Mouse (Mus musculus): Measurements from ENCODE around the gene Pde6g.

The Pde6g gene

GRCm38 (mm10) chr11:120467051-120467735 lies 13.9 kb upstream of the Pde6g start, which contains the start of gene Arl16:
Gene Arl16, minus strand, starts transcription at chr11:120467607.
- DNase-seq (ENCODE audit: low read depth, low spot score), result peak; percentile 99

GRCm38 (mm10) chr11:120465521-120465920 lies 12.2 kb upstream of the Pde6g start:
- no peak for DNase-seq (ENCODE audit: low read depth, low spot score)

GRCm38 (mm10) chr11:120464365-120464764 lies 11.1 kb upstream of the Pde6g start:
- no peak for DNase-seq (ENCODE audit: low read depth, low spot score)

DNA sequence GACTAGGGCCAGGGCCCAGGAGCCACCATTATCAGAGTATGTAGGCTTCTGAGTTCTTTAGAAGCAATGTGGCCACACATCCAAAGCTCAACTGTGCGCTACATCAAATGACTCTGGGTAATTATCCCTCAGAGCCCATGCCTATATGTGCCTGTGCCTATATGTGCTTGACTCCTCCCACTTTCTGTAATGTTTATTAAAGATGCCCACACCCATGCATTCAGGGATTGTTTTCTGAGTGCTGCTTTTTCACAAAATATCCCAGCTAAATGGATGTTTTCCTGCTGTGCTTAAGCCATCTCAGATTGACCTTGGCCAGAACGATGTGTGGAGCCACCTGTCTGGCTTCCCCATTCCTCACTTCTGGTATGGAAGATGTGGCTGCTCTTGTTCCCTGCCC lies 10.2 kb upstream of the Pde6g start:
- DNase-seq (ENCODE audit: low read depth, low spot score), result no peak

DNA sequence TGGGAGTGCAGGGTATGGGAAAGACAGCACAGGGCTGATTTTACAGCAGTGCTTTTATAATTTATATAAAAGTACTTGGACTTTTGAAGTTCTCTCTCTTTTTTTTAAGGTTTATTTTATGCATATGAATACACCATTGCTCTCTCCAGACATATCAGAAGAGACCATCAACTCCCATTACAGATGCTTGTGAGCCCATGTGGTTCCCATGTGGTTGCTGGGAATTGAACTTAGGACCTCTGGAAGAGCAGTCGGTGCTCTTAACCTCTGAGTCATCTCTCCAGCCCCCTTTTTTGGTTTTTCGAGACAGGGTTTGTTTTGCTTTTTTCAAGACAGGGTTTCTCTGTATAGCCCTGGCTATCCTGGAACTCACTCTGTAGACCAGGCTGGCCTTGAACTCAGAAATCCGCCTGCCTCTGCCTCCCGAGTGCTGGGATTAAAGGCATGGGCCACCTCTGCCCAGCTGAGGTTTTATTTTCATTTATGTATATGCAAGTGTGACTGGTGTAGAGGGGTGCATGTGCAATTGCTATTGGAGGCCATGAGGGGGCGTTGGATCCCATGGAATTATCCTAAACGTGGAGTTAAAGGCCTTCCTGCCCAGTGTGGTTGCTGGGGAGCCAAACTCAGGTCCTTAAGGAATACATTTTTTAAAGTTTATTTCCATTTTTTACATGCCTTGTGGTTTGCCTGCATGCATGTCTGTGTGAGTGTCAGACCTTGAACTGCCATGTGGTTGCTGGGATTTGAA lies 5.7 kb upstream of the Pde6g start:
- no peak for DNase-seq (ENCODE audit: low read depth, low spot score)

DNA sequence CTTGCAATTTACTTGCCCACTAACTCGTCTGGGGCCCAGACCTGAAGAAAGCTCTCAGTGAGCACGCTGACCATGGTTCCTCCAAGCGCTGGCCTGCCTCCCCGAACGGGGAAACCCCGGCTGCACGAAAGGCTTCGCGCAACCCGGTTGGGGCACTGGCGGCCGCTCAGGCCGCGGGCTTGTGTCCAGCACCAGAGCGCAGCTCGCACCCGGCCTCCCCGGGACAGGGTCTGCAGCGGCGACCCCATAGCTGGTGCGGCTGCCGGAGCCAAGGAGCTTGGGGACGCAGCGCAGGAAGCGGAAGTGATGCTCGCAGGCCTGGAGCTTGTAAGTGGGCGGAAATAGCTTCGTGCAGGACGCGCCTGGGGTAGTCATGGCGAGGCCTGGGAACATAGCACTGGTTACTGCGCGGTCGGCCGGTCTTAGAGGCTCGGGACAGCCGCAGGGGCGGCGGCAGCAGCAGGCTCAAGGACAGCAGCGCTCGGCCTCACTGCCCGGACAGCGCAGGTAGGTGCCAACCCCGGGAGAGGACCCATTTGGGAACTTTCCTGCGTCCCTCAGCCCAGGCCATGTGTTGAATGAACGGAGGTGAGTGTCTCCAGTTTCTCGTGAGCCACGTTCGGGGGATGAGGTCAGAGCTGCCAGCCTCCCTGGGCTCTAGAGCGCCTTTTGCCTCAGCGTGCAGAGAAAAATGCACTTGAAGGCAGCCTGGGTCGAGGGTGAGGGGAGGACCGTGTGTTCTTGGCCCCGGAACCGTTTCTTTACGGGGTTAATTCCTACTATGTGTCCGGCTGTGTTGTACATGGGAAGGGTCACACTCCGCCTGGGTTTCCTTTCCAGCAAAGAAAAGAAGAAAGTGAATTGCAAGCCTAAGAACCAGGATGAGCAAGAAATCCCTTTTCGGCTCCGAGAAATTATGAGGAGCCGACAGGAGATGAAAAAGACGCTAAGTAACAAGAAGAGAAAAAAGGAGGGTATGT lies 4.8 kb upstream of the Pde6g start, which contains the start of the genes Oxld1 and Ccdc137:
TSS of gene Oxld1 (minus strand) at position 297 of the 980 bp plus-strand sequence.
TSS of gene Ccdc137 (plus strand) at position 344 of the 980 bp plus-strand sequence.
- DNase-seq (ENCODE audit: low read depth, low spot score), result peak; percentile 95

GRCm38 (mm10) chr11:120457370-120457769 lies 4.1 kb upstream of the Pde6g start:
- DNase-seq (ENCODE audit: low read depth, low spot score), result no peak

GRCm38 (mm10) chr11:120455413-120455812 lies 2.1 kb upstream of the Pde6g start:
- DNase-seq (ENCODE audit: low read depth, low spot score), result no peak

DNA sequence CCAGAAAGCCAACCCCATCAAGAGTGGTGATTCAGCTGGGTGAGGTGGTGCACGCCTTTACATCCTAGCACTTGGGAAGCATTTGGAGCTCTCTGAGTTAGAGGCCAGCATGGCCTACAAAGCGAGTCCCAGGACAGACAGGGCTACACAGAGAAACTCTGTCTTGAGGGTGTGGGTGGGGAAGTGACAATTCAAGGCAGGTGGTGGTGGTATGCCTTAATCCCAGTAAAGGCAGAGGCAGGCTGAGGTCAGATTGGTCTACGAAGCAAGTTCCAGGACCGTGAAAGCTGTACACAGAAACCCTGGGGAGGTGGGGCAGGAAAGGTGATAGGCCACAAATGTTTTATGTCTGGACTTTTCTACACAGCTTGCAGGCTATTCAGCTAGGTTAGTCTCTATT lies 1.7 kb upstream of the Pde6g start:
- DNase-seq (ENCODE audit: low read depth, low spot score), result no peak

GRCm38 (mm10) chr11:120452246-120452645 lies 1.1 kb downstream of the Pde6g start:
- no peak for DNase-seq (ENCODE audit: low read depth, low spot score)

GRCm38 (mm10) chr11:120447179-120447578 lies 6.1 kb downstream of the Pde6g start:
- no peak for DNase-seq (ENCODE audit: low read depth, low spot score)

DNA sequence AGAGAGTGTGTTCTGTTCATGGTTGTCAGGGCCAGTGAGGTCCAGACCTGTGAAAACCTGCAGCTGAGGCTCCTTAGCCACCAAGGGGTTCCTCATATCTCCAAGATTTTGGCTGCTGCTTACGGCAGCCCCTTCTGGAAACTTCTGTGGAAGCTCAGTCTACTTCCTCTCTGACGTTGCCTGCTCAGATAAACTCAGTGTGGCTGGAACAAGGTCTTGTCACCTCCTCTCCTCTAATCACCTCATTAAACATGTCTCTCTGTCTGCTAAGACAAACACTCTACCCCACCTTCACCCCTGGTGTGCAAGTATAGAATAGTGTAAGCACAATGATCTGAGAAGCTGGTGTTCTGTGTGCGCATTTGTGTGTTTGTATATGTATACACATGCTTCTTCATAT lies 7.8 kb downstream of the Pde6g start:
- no peak for DNase-seq (ENCODE audit: low read depth, low spot score)

DNA sequence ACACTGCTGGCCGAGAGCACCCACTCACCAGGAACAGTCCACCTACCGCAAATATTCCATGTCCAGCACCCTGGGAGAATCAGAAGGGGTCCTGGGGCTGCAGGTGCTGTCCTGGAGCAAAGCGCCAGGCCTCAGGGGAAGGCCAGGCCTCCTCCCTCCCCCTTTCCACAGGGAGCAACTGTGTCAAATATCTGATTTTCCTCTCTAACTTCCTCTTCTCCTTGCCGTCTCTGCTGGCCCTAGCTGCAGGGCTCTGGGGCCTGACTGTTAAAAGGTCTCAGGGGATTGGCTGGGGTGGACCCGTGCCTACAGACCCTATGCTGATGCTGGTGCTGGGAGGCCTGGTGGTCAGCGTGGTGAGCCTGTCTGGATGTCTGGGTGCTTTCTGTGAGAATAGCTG lies 9.2 kb downstream of the Pde6g start:
- DNase-seq (ENCODE audit: low read depth, low spot score), result no peak

DNA sequence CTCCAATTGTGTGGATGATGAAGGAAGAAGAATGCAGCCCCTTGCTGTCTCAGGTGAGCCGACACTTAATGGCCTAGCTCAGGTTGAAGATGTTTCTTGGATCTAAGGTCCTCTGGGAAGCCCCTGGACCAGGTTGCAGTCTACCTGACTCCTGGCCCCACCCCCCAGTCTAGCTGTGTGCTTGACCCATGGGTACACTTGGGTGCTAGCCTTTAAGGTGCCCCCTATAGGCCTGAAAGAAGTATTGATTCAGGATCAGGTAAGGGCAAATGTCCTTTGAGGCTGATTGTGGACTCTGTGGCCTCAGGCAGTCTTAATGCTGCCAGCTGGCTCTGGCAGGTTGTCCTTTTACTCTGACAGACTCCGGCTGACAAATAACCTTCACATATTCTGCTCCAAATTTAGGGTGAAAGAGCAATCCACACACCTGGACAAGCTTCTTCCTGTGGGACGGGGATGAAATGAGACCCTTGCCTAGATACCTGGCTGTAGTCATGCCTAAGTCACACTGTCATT lies 10.5 kb downstream of the Pde6g start:
- DNase-seq (ENCODE audit: low read depth, low spot score), result no peak

DNA sequence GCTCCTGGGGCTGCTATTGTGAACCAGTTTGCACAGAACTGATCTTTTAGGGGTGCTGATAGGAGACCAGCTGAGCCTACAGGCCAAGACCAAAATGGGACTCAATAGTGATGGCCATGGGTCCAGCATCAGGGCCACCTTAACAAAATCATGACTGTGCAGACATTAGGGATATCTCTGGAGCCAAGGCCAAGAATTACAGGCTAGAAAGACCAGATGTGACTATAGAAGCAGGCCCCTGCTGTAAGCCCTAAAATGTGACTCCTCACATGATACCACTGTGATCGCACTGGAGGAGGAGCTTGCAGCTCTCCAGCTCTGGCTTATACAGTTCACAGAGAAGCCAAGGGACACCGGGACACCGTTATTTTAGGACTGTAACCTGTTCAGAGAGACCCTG lies 11.0 kb downstream of the Pde6g start, which contains the start of gene Tspan10:
TSS of gene Tspan10 (plus strand) at position 301 of the 400 bp plus-strand sequence.
- DNase-seq (ENCODE audit: low read depth, low spot score), result no peak

DNA sequence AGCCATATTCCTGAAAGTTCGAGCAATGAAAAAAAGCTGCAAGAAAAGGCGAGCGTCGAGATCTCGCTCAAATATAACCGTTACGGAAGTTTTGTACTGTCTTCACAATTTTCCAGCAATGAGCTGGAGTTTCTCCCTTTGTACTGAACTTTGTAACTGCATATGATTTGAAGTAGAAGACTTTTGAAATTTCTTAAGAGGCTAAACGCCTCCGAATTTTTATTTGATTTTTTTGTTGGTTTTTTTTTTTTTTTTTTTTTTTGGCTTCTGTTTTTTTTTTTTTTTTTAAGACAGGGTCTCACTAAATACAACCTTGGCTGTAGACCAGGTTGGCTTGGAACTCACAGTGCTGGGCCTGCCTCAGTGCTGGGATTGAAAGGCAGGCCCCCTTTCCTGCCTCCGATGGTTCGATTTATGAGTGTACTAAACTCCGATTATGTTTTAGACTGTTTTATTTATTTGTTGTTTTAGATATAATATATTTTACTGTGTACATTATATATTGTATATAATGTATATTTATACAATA lies 15.4 kb downstream of the Pde6g start:
- no peak for DNase-seq (ENCODE audit: low read depth, low spot score)

DNA sequence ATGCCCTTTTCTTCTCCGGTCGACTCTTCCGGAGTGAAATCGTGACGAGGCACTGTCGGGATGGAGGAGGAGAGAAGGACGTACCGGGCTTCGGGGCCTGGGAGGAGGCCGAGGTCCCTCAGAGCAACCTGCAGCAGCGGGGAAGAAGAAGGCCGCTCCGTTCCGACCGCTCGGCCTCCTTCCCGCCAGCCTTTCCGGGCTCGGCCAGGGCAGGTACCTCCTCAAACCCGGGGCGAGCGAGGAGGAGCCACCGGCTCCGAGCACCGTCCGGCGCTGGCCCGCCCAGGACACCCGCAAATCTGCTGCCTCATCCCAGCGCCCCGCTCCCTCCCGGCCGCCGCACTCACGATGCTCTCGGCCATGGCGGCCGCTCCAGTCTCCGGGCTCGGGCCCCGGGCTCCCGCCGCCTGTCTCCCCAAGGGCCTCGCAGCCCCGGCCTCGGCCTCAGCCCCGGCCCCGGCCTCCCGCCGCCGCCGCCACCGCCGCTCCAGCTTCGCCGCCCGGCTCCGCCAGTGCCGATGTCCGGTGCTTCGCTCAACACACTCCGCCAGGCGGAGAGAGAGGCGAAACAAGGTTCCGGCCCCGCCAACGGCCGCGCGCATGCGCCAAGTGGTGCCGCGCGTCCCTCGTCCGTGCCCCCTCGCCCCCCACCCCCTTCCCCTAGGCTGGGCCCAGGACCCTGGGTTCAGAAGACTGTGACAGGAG lies 16.0 kb downstream of the Pde6g start, which contains the start of gene Nploc4:
TSS of gene Nploc4 (minus strand) at position 557 of the 705 bp plus-strand sequence.
- DNase-seq (ENCODE audit: low read depth, low spot score), result peak; percentile 91

DNA sequence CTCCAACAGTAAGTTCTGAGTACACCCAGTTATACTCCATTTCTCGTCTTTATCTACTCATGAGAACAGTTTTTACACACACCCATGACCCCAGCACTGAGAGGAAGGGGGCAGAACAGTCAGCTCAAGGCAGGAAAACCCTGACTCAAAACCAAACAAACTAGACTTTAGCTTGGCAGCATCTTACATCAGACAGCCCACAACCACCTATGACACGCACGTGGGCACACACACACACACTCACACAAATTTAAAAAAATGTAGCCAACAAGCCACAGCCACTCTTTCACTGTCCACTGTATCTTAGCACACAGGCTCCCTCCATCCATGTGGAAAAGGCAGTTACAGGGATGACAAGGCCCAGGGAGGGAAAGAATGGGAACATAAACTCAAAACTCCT lies 26.6 kb downstream of the Pde6g start:
- DNase-seq (ENCODE audit: low read depth, low spot score), result no peak

- peak; percentile 85 for DNase-seq (ENCODE audit: low read depth, low spot score)
Measured at GRCm38 (mm10) chr11:120423569-120424295, 29.6 kb downstream of the Pde6g start.

All from brain, adult 2 months (tissue).